Mouse (Mus musculus): ENCODE data around the gene Gm48552. TPM values are rescaled to one million over a fixed set of nuclear protein-coding genes. Genes with fewer than 3 reads are reported as not detected.

Gm48552 gene
- 1.7 and 1.9 TPM in 2 replicates for polyA plus RNA-seq (2015; fragmentation: Nextera tagmentation; extraction: Ambion mirVana)

DNA sequence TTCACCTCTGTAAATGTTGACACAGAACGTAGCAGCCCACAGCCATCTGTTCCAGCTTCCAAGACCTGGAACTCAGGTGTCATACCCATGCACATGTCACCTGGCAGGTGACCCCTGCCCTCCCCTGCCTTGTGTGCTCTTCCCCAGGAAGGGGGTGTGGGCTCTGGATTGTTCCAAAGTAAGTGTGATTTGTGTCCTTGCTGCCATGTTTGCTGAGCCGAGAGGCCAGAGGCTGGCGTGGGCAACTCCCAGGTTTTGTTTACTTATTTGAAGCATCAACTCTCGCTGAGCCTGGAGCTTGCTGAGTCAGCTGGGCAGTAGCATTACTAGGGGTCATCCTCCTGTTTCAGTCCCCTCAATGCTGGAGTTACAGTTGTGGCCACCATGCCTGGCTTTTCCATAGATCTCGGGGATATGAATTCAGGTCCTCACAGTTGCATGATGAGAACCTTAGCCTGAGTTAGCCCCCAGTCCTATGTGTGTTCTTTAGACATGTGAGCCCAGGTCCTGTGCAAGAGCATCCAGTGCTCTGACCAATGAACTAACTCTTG lies at the start of gene Gm48552:
Gene Gm48552 (plus strand): TSS at position 501 of the 551 bp plus-strand sequence.
- no peak within 1 kb of the TSS for H3K4me2 ChIP-seq (replicated peaks)
- no peak within 1 kb of the TSS for H3K4me3 ChIP-seq
- WGBS: 87% methylated on average over 5 of the region's 5 CpGs
- peaks cover 37% of the 10 kb centered on the region for H3K36me3 ChIP-seq
- H3K27me3 ChIP-seq: no peaks in the 10 kb centered on the region
- H3K4me1 ChIP-seq: peaks cover 23% of the 10 kb centered on the region
- ATAC-seq (ENCODE audit: low FRiP score, low read depth): no peak
- no peaks in the 10 kb centered on the region for H3K9me3 ChIP-seq
- H3K9ac ChIP-seq: 0 out of 2 replicates have a peak within 1 kb of the TSS, but pooled peaks have one; percentile 8
- no peak within 1 kb of the TSS for H3K27ac ChIP-seq

- Histone ChIP-seq H3K4me2 (replicated peaks) (no peak overlapping the region), H3K4me3 (no peak overlapping the region), H3K4me1 (peaks cover 18% of the 10 kb centered on the region), H3K36me3 (peaks cover 8% of the 10 kb centered on the region), H3K27me3 (peaks cover 79% of the 10 kb centered on the region), H3K27ac (no peak overlapping the region), H3K9ac (no peak overlapping the region), H3K9me3 (no peaks in the 10 kb centered on the region)
- WGBS: 47% methylated on average over 17 of the region's 17 CpGs
- ATAC-seq (ENCODE audit: low FRiP score, low read depth): no peak
These were observed 48.1 kb upstream of the Gm48552 start for GRCm38 (mm10) chr10:81340551-81341332.

- 34% methylated on average over 16 of the region's 16 CpGs for WGBS
- no peak for ATAC-seq (ENCODE audit: low FRiP score, low read depth)
- H3K4me3 ChIP-seq: no peak overlapping the region
- no peak overlapping the region for H3K27ac ChIP-seq
- H3K9me3 ChIP-seq: no peaks in the 10 kb centered on the region
- H3K36me3 ChIP-seq: peaks cover 8% of the 10 kb centered on the region
- H3K27me3 ChIP-seq: peaks cover 86% of the 10 kb centered on the region
- peaks cover 16% of the 10 kb centered on the region for H3K4me1 ChIP-seq
- no peak overlapping the region for H3K4me2 ChIP-seq (replicated peaks)
- no peak overlapping the region for H3K9ac ChIP-seq
These were observed 47.4 kb upstream of the Gm48552 start for GRCm38 (mm10) chr10:81341333-81341949.

GRCm38 (mm10) chr10:81342686-81343505 lies 45.9 kb upstream of the Gm48552 start, which contains the start of gene Gipc3:
Gene Gipc3 (minus strand): TSS chr10:81343266.
- Histone ChIP-seq H3K27me3 (peaks cover 84% of the 10 kb centered on the region), H3K9ac (peak within 1 kb of the TSS; percentile 67), H3K27ac (no peak within 1 kb of the TSS), H3K36me3 (peaks cover 16% of the 10 kb centered on the region), H3K4me3 (peak within 1 kb of the TSS; percentile 44), H3K9me3 (no peaks in the 10 kb centered on the region), H3K4me1 (peaks cover 27% of the 10 kb centered on the region), H3K4me2 (replicated peaks) (peak within 1 kb of the TSS; percentile 76)
- ATAC-seq (ENCODE audit: low FRiP score, low read depth): no peak
- WGBS: 4% methylated on average over 60 of the region's 67 CpGs

DNA sequence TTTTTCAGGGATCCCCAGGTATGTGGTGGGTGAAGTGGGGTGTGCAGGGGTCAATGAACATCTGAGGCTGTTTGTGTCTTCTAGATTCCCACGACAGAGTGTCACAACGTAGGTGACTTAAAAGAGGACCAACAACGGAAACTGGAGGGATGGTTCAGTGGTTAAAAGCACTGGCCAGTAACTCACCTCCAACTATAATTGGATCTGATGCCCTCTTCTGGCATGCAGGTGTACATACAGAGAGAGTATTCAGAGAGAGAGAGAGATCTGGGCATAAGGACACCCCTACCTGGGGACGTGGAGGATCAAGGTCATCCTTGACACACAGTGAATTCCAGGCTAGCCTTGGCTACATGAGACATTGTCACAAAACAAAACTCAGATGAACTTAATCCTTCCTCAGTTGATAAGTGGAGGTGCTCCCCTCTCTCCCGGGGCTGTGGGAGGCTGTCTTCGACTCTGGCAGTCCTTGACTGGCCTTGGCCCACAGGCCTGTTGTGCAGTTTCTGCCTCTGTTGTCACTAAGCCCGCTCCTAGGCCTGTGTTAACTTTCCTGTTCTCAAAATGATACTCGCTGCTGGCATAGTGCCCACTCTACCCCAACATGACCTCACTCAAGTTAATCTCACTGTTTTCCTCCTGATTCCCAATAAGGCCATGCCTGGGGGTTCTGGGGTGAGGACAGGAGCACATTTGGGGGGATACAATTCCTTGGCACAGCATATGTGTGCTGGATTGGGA lies 44.2 kb upstream of the Gm48552 start:
- H3K4me1 ChIP-seq: peaks cover 40% of the 10 kb centered on the region
- ATAC-seq (ENCODE audit: low FRiP score, low read depth): no peak
- peaks cover 23% of the 10 kb centered on the region for H3K36me3 ChIP-seq
- H3K9me3 ChIP-seq: no peaks in the 10 kb centered on the region
- no peak overlapping the region for H3K27ac ChIP-seq
- peaks cover 74% of the 10 kb centered on the region for H3K27me3 ChIP-seq
- no peak overlapping the region for H3K4me3 ChIP-seq
- WGBS: 54% methylated on average over 8 of the region's 8 CpGs
- no peak overlapping the region for H3K4me2 ChIP-seq (replicated peaks)
- H3K9ac ChIP-seq: no peak overlapping the region

GRCm38 (mm10) chr10:81345162-81345534 lies 43.7 kb upstream of the Gm48552 start:
- H3K4me3 ChIP-seq: no peak overlapping the region

GRCm38 (mm10) chr10:81346453-81347067 lies 42.2 kb upstream of the Gm48552 start:
- H3K4me3 ChIP-seq: peak overlapping the region; percentile 37
- peak overlapping the region; percentile 58 for H3K9ac ChIP-seq
- no peaks in the 10 kb centered on the region for H3K9me3 ChIP-seq
- 6% methylated on average over 55 of the region's 55 CpGs for WGBS
- peak overlapping the region; percentile 63 for H3K4me2 ChIP-seq (replicated peaks)
- H3K27me3 ChIP-seq: peaks cover 57% of the 10 kb centered on the region
- H3K27ac ChIP-seq: no peak overlapping the region
- peaks cover 23% of the 10 kb centered on the region for H3K36me3 ChIP-seq
- H3K4me1 ChIP-seq: peaks cover 41% of the 10 kb centered on the region
- ATAC-seq (ENCODE audit: low FRiP score, low read depth): no peak

More at GRCm38 (mm10) chr10:81345162-81345534, 43.7 kb upstream of the Gm48552 start:
- Histone ChIP-seq H3K9me3 (no peaks in the 10 kb centered on the region), H3K36me3 (peaks cover 23% of the 10 kb centered on the region), H3K4me2 (replicated peaks) (no peak overlapping the region), H3K27ac (no peak overlapping the region), H3K27me3 (peaks cover 71% of the 10 kb centered on the region), H3K9ac (no peak overlapping the region), H3K4me1 (peaks cover 41% of the 10 kb centered on the region)
- ATAC-seq (ENCODE audit: low FRiP score, low read depth): no peak
- WGBS: 81% methylated on average over 4 of the region's 4 CpGs

- peaks cover 31% of the 10 kb centered on the region for H3K27me3 ChIP-seq
- 0 out of 2 replicates have a peak overlapping the region, but pooled peaks have one; percentile 15 for H3K27ac ChIP-seq
- peaks cover 23% of the 10 kb centered on the region for H3K36me3 ChIP-seq
- peak overlapping the region; percentile 94 for H3K9ac ChIP-seq
- H3K4me2 ChIP-seq (replicated peaks): peak overlapping the region; percentile 93
- peak overlapping the region; percentile 88 for H3K4me3 ChIP-seq
- 7% methylated on average over 12 of the region's 12 CpGs for WGBS
- ATAC-seq (ENCODE audit: low FRiP score, low read depth): no peak
- peaks cover 34% of the 10 kb centered on the region for H3K4me1 ChIP-seq
- H3K9me3 ChIP-seq: no peaks in the 10 kb centered on the region
These were observed 39.7 kb upstream of the Gm48552 start for GRCm38 (mm10) chr10:81349146-81349545.

DNA sequence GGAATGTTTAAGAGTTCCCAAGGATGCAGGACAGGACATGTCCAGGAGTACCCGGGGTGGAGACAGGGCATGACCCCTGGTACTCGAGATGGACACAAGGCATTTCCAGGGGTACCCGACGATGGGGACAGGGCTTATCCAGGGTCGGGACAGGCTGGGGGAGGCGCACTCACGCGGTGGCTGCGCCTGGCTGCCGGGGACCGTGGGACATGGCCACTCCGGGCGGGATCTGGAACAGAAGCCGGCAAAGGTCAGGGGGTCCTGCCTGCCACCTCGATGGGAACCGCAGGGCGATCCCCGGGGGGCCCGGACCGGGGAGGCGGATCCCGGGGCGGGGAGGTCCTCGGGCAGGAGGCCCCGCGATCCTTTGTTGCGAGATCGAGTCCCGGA lies 38.8 kb upstream of the Gm48552 start:
- ATAC-seq (ENCODE audit: low FRiP score, low read depth): peak; percentile 28
- under 1% methylated on average over 25 of the region's 29 CpGs for WGBS
- H3K27me3 ChIP-seq: peaks cover 24% of the 10 kb centered on the region

GRCm38 (mm10) chr10:81350351-81351063 lies 38.3 kb upstream of the Gm48552 start, which contains the start of gene Hmg20b:
Gene Hmg20b (minus strand): TSS chr10:81350480.
- peaks cover 36% of the 10 kb centered on the region for H3K4me1 ChIP-seq
- peak within 1 kb of the TSS; percentile 93 for H3K4me2 ChIP-seq (replicated peaks)
- ATAC-seq (ENCODE audit: low FRiP score, low read depth): peak; percentile 96
- H3K27me3 ChIP-seq: peaks cover 18% of the 10 kb centered on the region
- peaks cover 18% of the 10 kb centered on the region for H3K36me3 ChIP-seq
- peak within 1 kb of the TSS; percentile 63 for H3K27ac ChIP-seq
- peak within 1 kb of the TSS; percentile 88 for H3K4me3 ChIP-seq
- no peaks in the 10 kb centered on the region for H3K9me3 ChIP-seq
- peak within 1 kb of the TSS; percentile 94 for H3K9ac ChIP-seq
- under 1% methylated on average over 54 of the region's 54 CpGs for WGBS

More for the DNA sequence above, 38.8 kb upstream of the Gm48552 start:
- peak overlapping the region; percentile 63 for H3K27ac ChIP-seq
- H3K9me3 ChIP-seq: no peaks in the 10 kb centered on the region
- H3K36me3 ChIP-seq: peaks cover 23% of the 10 kb centered on the region
- peaks cover 36% of the 10 kb centered on the region for H3K4me1 ChIP-seq
- H3K4me2 ChIP-seq (replicated peaks): peak overlapping the region; percentile 93
- H3K9ac ChIP-seq: peak overlapping the region; percentile 94
- H3K4me3 ChIP-seq: peak overlapping the region; percentile 88

Measured in limb, embryonic 13.5 days (tissue).